Mouse (Mus musculus) CD4-positive, CD25-positive, alpha-beta regulatory T cell, adult 9 weeks (primary cell): ENCODE results near the gene Slc25a25. TPM values are rescaled to one million over a fixed set of nuclear protein-coding genes. Genes with fewer than 3 reads are reported as not detected.

Experiments
- polyA plus RNA-seq: library from polyadenylated mRNA; unstranded; fragments of 100-300 nt; shearing (Covaris generic); gene quantifications from one replicate; pipeline ENCODE4 v1.2.1, GENCODE M21; 2017

Gene Slc25a25
- polyA plus RNA-seq, result 3.6 TPM

GRCm38 (mm10) chr2:32450881-32451844, at the start of gene Slc25a25:
Gene Slc25a25 (minus strand): TSS chr2:32451445.

GRCm38 (mm10) chr2:32449761-32450754, 1.2 kb downstream of the Slc25a25 start, which contains the start of gene Naif1:
Gene Naif1 (plus strand): TSS chr2:32450457.

GRCm38 (mm10) chr2:32395484-32395945, 55.7 kb downstream of the Slc25a25 start, which contains the start of gene Ptges2:
Gene Ptges2 (plus strand): TSS chr2:32395896.

GRCm38 (mm10) chr2:32387706-32388490, 63.3 kb downstream of the Slc25a25 start, which contains the start of gene Lcn2:
Gene Lcn2 (minus strand): TSS chr2:32388252.

GRCm38 (mm10) chr2:32381775-32382223, 69.4 kb downstream of the Slc25a25 start, which contains the start of gene 1110008P14Rik:
Gene 1110008P14Rik (minus strand): TSS chr2:32381938.

Other genes starting within 250 kb of the Slc25a25 start
- gene Pomt1, start 214.9 kb downstream of the Slc25a25 start, polyA plus RNA-seq, result 10.4 TPM
- gene Uck1, start 191.3 kb downstream of the Slc25a25 start, polyA plus RNA-seq, result 70.0 TPM
- gene Golga2, start 164.1 kb downstream of the Slc25a25 start, polyA plus RNA-seq, result 47.4 TPM
- gene Swi5, start 163.4 kb downstream of the Slc25a25 start, polyA plus RNA-seq, result 302 TPM
- gene Ciz1, start 99.1 kb downstream of the Slc25a25 start, polyA plus RNA-seq, result 160 TPM
- gene Dnm1, start 98.1 kb downstream of the Slc25a25 start, polyA plus RNA-seq, result not detected
- gene 1110008P14Rik, start 69.5 kb downstream of the Slc25a25 start, polyA plus RNA-seq, result 88.4 TPM
- gene Lcn2, start 63.2 kb downstream of the Slc25a25 start, polyA plus RNA-seq, result not detected
- 2.1 TPM for gene Ptges2, start 55.5 kb downstream of the Slc25a25 start, polyA plus RNA-seq
- gene Naif1, start 988 bp downstream of the Slc25a25 start, polyA plus RNA-seq, result 9.3 TPM
- gene Fam102a, start 83.9 kb upstream of the Slc25a25 start, polyA plus RNA-seq, result 67.8 TPM
- 161 TPM for gene Dpm2, start 119.4 kb upstream of the Slc25a25 start, polyA plus RNA-seq
- gene Pip5kl1, start 123.4 kb upstream of the Slc25a25 start, polyA plus RNA-seq, result not detected
- gene 9430097D07Rik, start 124.2 kb upstream of the Slc25a25 start, polyA plus RNA-seq, result not detected
- 57.7 TPM for gene St6galnac4, start 135.7 kb upstream of the Slc25a25 start, polyA plus RNA-seq
- gene St6galnac6, start 148.3 kb upstream of the Slc25a25 start, polyA plus RNA-seq, result 3.9 TPM
- not detected for gene Ak1, start 170.3 kb upstream of the Slc25a25 start, polyA plus RNA-seq
- gene Eng, start 195.2 kb upstream of the Slc25a25 start, polyA plus RNA-seq, result 0.07 TPM